In genomic region chr4:134551494-134552316, GRCm38 (mm10) we compare ENCODE assay signal across 7 mouse cellular contexts. TPM values are rescaled to one million over a fixed set of nuclear protein-coding genes. Genes with fewer than 3 reads are reported as not detected.
DNase-seq lines count a peak whose midpoint lies in the region; ATAC-seq lines count a peak whose summit lies in the region.

Gene Selenon, minus strand, starts transcription at chr4:134552166.

- peak; percentile 83 for DNase-seq in NIH3T3 (ENCODE audit: low read depth)
- peak; percentile 36 to 39 for DNase-seq in adrenal gland, postnatal 4 days (ENCODE audit: low spot score in 2 of 2)
- DNase-seq in heart, postnatal 25 days (ENCODE audit: low spot score) = peak; percentile 70
- peak; percentile 40 for DNase-seq in layer of hippocampus, adult 9-11 months
- peak; percentile 80 for DNase-seq in ovary, postnatal 36 days (ENCODE audit: low spot score)

- peak; percentile 85 for ATAC-seq in forebrain, embryonic 12.5 days (ENCODE audit: low FRiP score)
- ATAC-seq in lung, embryonic 16.5 days (ENCODE audit: low read depth) = peak; percentile 94

- intact Hi-C loops in heart, postnatal 25 days (cut with DNase I) = no loop called here

- under 1% methylated on average over 50 of the region's 67 CpGs for WGBS in forebrain, embryonic 12.5 days
- WGBS in lung, embryonic 16.5 days = 1% methylated on average over 45 of the region's 67 CpGs

- peak within 1 kb of the TSS; percentile 65 for H3K4me3 ChIP-seq in forebrain, embryonic 12.5 days (replicated peaks)
- H3K4me3 ChIP-seq in lung, embryonic 16.5 days (ENCODE audit: low read length) = peak within 1 kb of the TSS; percentile 85

- H3K27me3 ChIP-seq in forebrain, embryonic 12.5 days = no peaks in the 10 kb centered on the region
- no peaks in the 10 kb centered on the region for H3K27me3 ChIP-seq in lung, embryonic 16.5 days (ENCODE audit: control insufficient read depth, insufficient read depth, low read depth, low read length)

- H3K4me1 ChIP-seq in forebrain, embryonic 12.5 days = peaks cover 31% of the 10 kb centered on the region
- H3K4me1 ChIP-seq in lung, embryonic 16.5 days (replicated peaks; ENCODE audit: control insufficient read depth, insufficient read depth, low read length) = peaks cover 30% of the 10 kb centered on the region

- peak within 1 kb of the TSS; percentile 84 for H3K27ac ChIP-seq in forebrain, embryonic 12.5 days
- H3K27ac ChIP-seq in lung, embryonic 16.5 days (ENCODE audit: low read length) = peak within 1 kb of the TSS; percentile 85

- peaks cover 8% of the 10 kb centered on the region for H3K9me3 ChIP-seq in forebrain, embryonic 12.5 days
- peaks cover 7% of the 10 kb centered on the region for H3K9me3 ChIP-seq in lung, embryonic 16.5 days (ENCODE audit: control insufficient read depth, low read length)

- H3K4me2 ChIP-seq in forebrain, embryonic 12.5 days = peak within 1 kb of the TSS; percentile 62
- peak within 1 kb of the TSS; percentile 82 for H3K4me2 ChIP-seq in lung, embryonic 16.5 days (ENCODE audit: low read depth, low read length)

- H3K9ac ChIP-seq in forebrain, embryonic 12.5 days = peak within 1 kb of the TSS; percentile 90
- peak within 1 kb of the TSS; percentile 95 for H3K9ac ChIP-seq in lung, embryonic 16.5 days (ENCODE audit: low read length)

- H3K36me3 ChIP-seq in forebrain, embryonic 12.5 days (replicated peaks) = peaks cover 39% of the 10 kb centered on the region
- peaks cover 12% of the 10 kb centered on the region for H3K36me3 ChIP-seq in lung, embryonic 16.5 days (ENCODE audit: control insufficient read depth, insufficient read depth, low read length)

RNA-seq across cellular contexts. Expression of gene Selenon, which starts in this region (rescaled TPM):
- total RNA-seq in adrenal gland, postnatal 4 days (2021) = 10 to 100 TPM; 49.4 to 52.7 TPM
- 9.3 and 14.8 TPM in 2 replicates for polyA plus RNA-seq in forebrain, embryonic 12.5 days (2016; fragmentation: Nextera tagmentation; extraction: Ambion mirVana)
- 10 to 100 TPM; 21.0 to 22.2 TPM for total RNA-seq in heart, postnatal 25 days (2021)
- 9.7 and 10.4 TPM in 2 replicates for polyA plus RNA-seq in lung, embryonic 16.5 days (2015; fragmentation: Nextera tagmentation; extraction: Ambion mirVana)

Comparison
In these comparisons a context has a peak if more than half of its experiments do, and no peak if none do; other contexts are left out.
1. Peak in every context shown above with its lines: DNase-seq, ATAC-seq, H3K4me3 ChIP-seq and H3K27ac ChIP-seq.